Mouse (Mus musculus) CH12.LX (cell line): Measurements from ENCODE around the gene Ffar2. TPM values are rescaled to one million over a fixed set of nuclear protein-coding genes. Genes with fewer than 3 reads are reported as not detected.

Experiments
- DNase-seq: peaks from one replicate; pipeline ENCODE4 v3.0.0-alpha.2; 2013; ENCODE audit errors: extremely low read depth
- H3K27ac ChIP-seq: 2 replicates; pipeline ENCODE4 v1.5.1; 2012; ENCODE audit warnings: low read depth, mild to moderate bottlenecking, control low read depth, moderate library complexity; ENCODE audit not compliant: insufficient read depth
- H3K27me3 ChIP-seq: replicated peaks from 2 replicates; pipeline ENCODE3; 2012; ENCODE audit warnings: inconsistent platforms
- H3K36me3 ChIP-seq, 2 experiments: replicated peaks in 1 of 2; 2 replicates each; pipeline versions ENCODE3 to v1.6.1; 2012; ENCODE audit warnings: inconsistent platforms in 1 of 2, low read length in 1 of 2, mild to moderate bottlenecking in 1 of 2, mixed read lengths in 1 of 2, moderate library complexity in 1 of 2; ENCODE audit not compliant: control insufficient read depth in 1 of 2, insufficient read depth in 1 of 2
- H3K4me1 ChIP-seq, 2 experiments: 2 replicates each; pipeline ENCODE4 v1.6.1; 2012; ENCODE audit warnings: inconsistent platforms in 1 of 2, moderate library complexity in 1 of 2; ENCODE audit not compliant: insufficient read depth in 2 of 2, control insufficient read depth in 1 of 2
- H3K4me2 ChIP-seq: 2 replicates; pipeline ENCODE4 v1.6.1; 2012; ENCODE audit warnings: low read depth, mild to moderate bottlenecking, control low read depth; ENCODE audit not compliant: poor library complexity, insufficient read depth, severe bottlenecking
- H3K4me3 ChIP-seq, 3 experiments: fragments of 150-350 bp in 1 of 3; sonication (generic) in 1 of 3; replicated peaks in 1 of 3; 2 replicates each; pipeline versions ENCODE3 to v1.5.1; 2011 to 2012; ENCODE audit warnings: low read depth in 2 of 3, low read length in 2 of 3, mild to moderate bottlenecking in 2 of 3, moderate library complexity in 2 of 3, control low read depth in 1 of 3, improper control_type of control experiment in 1 of 3, inconsistent platforms in 1 of 3, mixed read lengths in 1 of 3; ENCODE audit not compliant: poor library complexity in 1 of 3
- H3K79me2 ChIP-seq: replicated peaks from 2 replicates; pipeline ENCODE4 v1.6.1; 2012; ENCODE audit warnings: mild to moderate bottlenecking, moderate library complexity; ENCODE audit not compliant: control insufficient read depth, poor library complexity, insufficient read depth, severe bottlenecking; ENCODE audit errors: extremely low read depth
- H3K9ac ChIP-seq: 2 replicates; pipeline ENCODE4 v1.6.1; 2012; ENCODE audit warnings: low read depth, mild to moderate bottlenecking, control low read depth, moderate library complexity; ENCODE audit not compliant: insufficient read depth
- H3K9me3 ChIP-seq: replicated peaks from 2 replicates; pipeline ENCODE3; 2012; ENCODE audit warnings: low read length, inconsistent platforms, mixed read lengths
- BHLHE40 ChIP-seq: IDR thresholded peaks from 2 replicates; pipeline ENCODE4 v1.6.1; 2011; ENCODE audit warnings: mild to moderate bottlenecking, low read depth, low read length, improper control_type of control experiment
- CHD1 ChIP-seq: IDR thresholded peaks from 2 replicates; pipeline ENCODE4 v1.6.1; 2012; ENCODE audit warnings: low read depth, low read length, improper control_type of control experiment, inconsistent platforms
- CHD2 ChIP-seq: IDR thresholded peaks from 2 replicates; pipeline ENCODE4 v1.6.1; 2011; ENCODE audit warnings: low read length, improper control_type of control experiment
- E2F4 ChIP-seq: IDR thresholded peaks from 2 replicates; pipeline ENCODE4 v1.6.1; 2011; ENCODE audit warnings: low read depth, low read length, improper control_type of control experiment; ENCODE audit not compliant: insufficient replicate concordance
- ELF1 ChIP-seq: IDR thresholded peaks from 2 replicates; pipeline ENCODE4 v1.6.1; 2014; ENCODE audit warnings: low read depth, mild to moderate bottlenecking, inconsistent platforms, low read length, improper control_type of control experiment
- EP300 ChIP-seq: IDR thresholded peaks from 2 replicates; pipeline ENCODE4 v1.6.1; 2011; ENCODE audit warnings: low read length, improper control_type of control experiment
- ETS1 ChIP-seq: conservative IDR thresholded peaks from 2 replicates; pipeline ENCODE4 v1.6.1; 2012; ENCODE audit warnings: low read depth, mild to moderate bottlenecking, inconsistent platforms, low read length, improper control_type of control experiment, moderate library complexity
- GABPA ChIP-seq: IDR thresholded peaks from 2 replicates; pipeline ENCODE4 v1.6.1; 2012; ENCODE audit warnings: low read depth, low read length, improper control_type of control experiment, inconsistent platforms; ENCODE audit not compliant: insufficient replicate concordance
- IRF4 ChIP-seq: IDR thresholded peaks from 2 replicates; pipeline ENCODE4 v1.6.1; 2014; ENCODE audit warnings: low read depth, mild to moderate bottlenecking, inconsistent platforms, low read length, improper control_type of control experiment
- JUN ChIP-seq: IDR thresholded peaks from 2 replicates; pipeline ENCODE4 v1.6.1; 2011; ENCODE audit warnings: low read depth, mild to moderate bottlenecking, low read length, improper control_type of control experiment, moderate library complexity; ENCODE audit not compliant: insufficient read depth
- JUND ChIP-seq: conservative IDR thresholded peaks from 2 replicates; pipeline ENCODE4 v1.6.1; 2011; ENCODE audit warnings: low read depth, low read length, improper control_type of control experiment
- KAT2A ChIP-seq: IDR thresholded peaks from 2 replicates; pipeline ENCODE4 v1.6.1; 2012; ENCODE audit warnings: low read length, improper control_type of control experiment, inconsistent platforms; ENCODE audit not compliant: insufficient replicate concordance
- MXI1 ChIP-seq: IDR thresholded peaks from 2 replicates; pipeline ENCODE4 v1.6.1; 2011; ENCODE audit warnings: mild to moderate bottlenecking, low read depth, low read length, improper control_type of control experiment
- MYC ChIP-seq: IDR thresholded peaks from 2 replicates; pipeline ENCODE4 v1.6.1; 2011; ENCODE audit warnings: low read depth, mild to moderate bottlenecking, improper control_type of control experiment, low read length
- NELFE ChIP-seq: IDR thresholded peaks from 2 replicates; pipeline ENCODE4 v1.6.1; 2011; ENCODE audit warnings: low read depth, low read length, improper control_type of control experiment
- NRF1 ChIP-seq: IDR thresholded peaks from 2 replicates; pipeline ENCODE4 v1.6.1; 2014; ENCODE audit warnings: low read depth, mild to moderate bottlenecking, inconsistent platforms, low read length, improper control_type of control experiment, moderate library complexity
- POLR2AphosphoS2 ChIP-seq: IDR thresholded peaks from 2 replicates; pipeline ENCODE4 v1.6.1; 2011; ENCODE audit warnings: low read depth, low read length, improper control_type of control experiment
- RAD21 ChIP-seq: IDR thresholded peaks from 2 replicates; pipeline ENCODE4 v1.6.1; 2011; ENCODE audit warnings: low read depth, mild to moderate bottlenecking, low read length, improper control_type of control experiment, moderate library complexity
- SIN3A ChIP-seq: IDR thresholded peaks from 2 replicates; pipeline ENCODE4 v1.6.1; 2012; ENCODE audit warnings: low read length, improper control_type of control experiment, inconsistent platforms
- SMC3 ChIP-seq: IDR thresholded peaks from 2 replicates; pipeline ENCODE4 v1.6.1; 2011; ENCODE audit warnings: low read depth, low read length, improper control_type of control experiment
- TBP ChIP-seq: conservative IDR thresholded peaks from 2 replicates; pipeline ENCODE4 v1.6.1; 2011; ENCODE audit warnings: low read depth, low read length, improper control_type of control experiment
- TCF12 ChIP-seq: IDR thresholded peaks from 2 replicates; pipeline ENCODE4 v1.6.1; 2014; ENCODE audit warnings: low read depth, mild to moderate bottlenecking, inconsistent platforms, low read length, improper control_type of control experiment
- USF1 ChIP-seq: IDR thresholded peaks from 2 replicates; pipeline ENCODE4 v1.6.1; 2014; ENCODE audit warnings: low read depth, mild to moderate bottlenecking, inconsistent platforms, low read length, improper control_type of control experiment
- USF2 ChIP-seq: conservative IDR thresholded peaks from 2 replicates; pipeline ENCODE4 v1.6.1; 2011; ENCODE audit warnings: low read depth, low read length, improper control_type of control experiment
- ZKSCAN1 ChIP-seq: IDR thresholded peaks from 2 replicates; pipeline ENCODE4 v1.6.1; 2012; ENCODE audit warnings: low read depth, inconsistent platforms, low read length, improper control_type of control experiment, borderline replicate concordance
- ZMIZ1 ChIP-seq: IDR thresholded peaks from 2 replicates; pipeline ENCODE4 v1.6.1; 2012; ENCODE audit warnings: low read depth, mild to moderate bottlenecking, inconsistent platforms, low read length, improper control_type of control experiment
- ZNF384 ChIP-seq: IDR thresholded peaks from 2 replicates; pipeline ENCODE4 v1.6.1; 2012; ENCODE audit warnings: low read depth, low read length, improper control_type of control experiment, inconsistent platforms
- dilution Hi-C: fragments of 300-500 bp; cut with MboI; formaldehyde crosslinking; loops from 2 replicates; pipeline ENCODE4 v1.14.3; 2020; ENCODE audit warnings: low sequenced_read_pairs; ENCODE audit not compliant: extremely low pct_unique_long_range_greater_than_20kb, extremely low pct_ligation_motif_present
- in situ Hi-C: fragments of 300-500 bp; cut with MboI; formaldehyde crosslinking; loops from 3 replicates; pipeline ENCODE4 v1.14.3; 2019; ENCODE audit warnings: low sequenced_read_pairs, low pct_ligation_motif_present, low pct_unique_long_range_greater_than_20kb, mixed read lengths
- polyA plus RNA-seq: library from polyadenylated mRNA; unstranded; fragments of >175 nt; gene quantifications from 2 replicates; pipeline ENCODE4 v1.2.1, GENCODE M21; 2012; ENCODE audit warnings: low read depth; ENCODE audit not compliant: insufficient read length
- total RNA-seq, 2 experiments: library from RNA; depleted of rRNA; stranded (reverse); fragments of 300-350 nt in 1 of 2; fragments of >200 nt in 1 of 2; gene quantifications; 2 replicates each; pipeline ENCODE4 v1.2.3; 2012 to 2014

Gene Ffar2
- total and polyA plus RNA-seq, 3 experiments = 0.08 to 0.51 TPM; not detected in 1

DNA sequence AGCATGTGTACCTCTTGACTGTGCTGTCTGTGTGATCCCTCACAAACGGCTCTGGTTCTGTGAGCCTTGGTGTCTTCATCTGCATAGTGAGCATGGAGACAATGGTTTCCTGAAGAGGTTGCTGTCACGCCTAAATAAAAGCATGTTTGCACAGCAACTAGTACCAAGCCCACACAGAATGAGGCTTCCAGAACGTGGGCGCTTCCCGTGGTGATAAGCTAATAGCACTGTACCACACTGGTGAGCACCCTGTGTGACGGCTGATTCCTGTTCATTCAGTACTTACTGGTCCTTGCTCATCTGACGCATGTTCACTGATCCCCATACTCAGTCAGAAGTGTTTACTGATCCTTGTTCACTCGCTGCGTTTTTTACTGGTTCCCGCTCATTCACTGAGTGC lies 33.4 kb downstream of the Ffar2 start:
- Histone ChIP-seq H3K9me3 (no peaks in the 10 kb centered on the region), H3K27ac (no peak overlapping the region), H3K9ac (no peak overlapping the region), H3K27me3 (no peaks in the 10 kb centered on the region), H3K79me2 (no peaks in the 10 kb centered on the region), H3K4me2 (no peak overlapping the region), H3K4me1 (peaks cover 0 to 20% of the 10 kb centered on the region in 2 experiments; a peak in 2 of 4 replicates), H3K4me3 (no peak overlapping the region), H3K36me3 (no peaks in the 10 kb centered on the region)
- dilution Hi-C loops = no loop called here
- TF ChIP-seq ELF1 (no peak), ETS1 (no peak), MYC (no peak), CHD2 (no peak), ZMIZ1 (no peak), KAT2A (no peak), USF2 (no peak), ZKSCAN1 (no peak), RAD21 (no peak), SIN3A (no peak), POLR2AphosphoS2 (no peak), GABPA (no peak), BHLHE40 (no peak), NRF1 (no peak), SMC3 (no peak), IRF4 (no peak), EP300 (no peak), ZNF384 (no peak), JUND (no peak)
- no peak for DNase-seq
- in situ Hi-C loops = no loop called here

DNA sequence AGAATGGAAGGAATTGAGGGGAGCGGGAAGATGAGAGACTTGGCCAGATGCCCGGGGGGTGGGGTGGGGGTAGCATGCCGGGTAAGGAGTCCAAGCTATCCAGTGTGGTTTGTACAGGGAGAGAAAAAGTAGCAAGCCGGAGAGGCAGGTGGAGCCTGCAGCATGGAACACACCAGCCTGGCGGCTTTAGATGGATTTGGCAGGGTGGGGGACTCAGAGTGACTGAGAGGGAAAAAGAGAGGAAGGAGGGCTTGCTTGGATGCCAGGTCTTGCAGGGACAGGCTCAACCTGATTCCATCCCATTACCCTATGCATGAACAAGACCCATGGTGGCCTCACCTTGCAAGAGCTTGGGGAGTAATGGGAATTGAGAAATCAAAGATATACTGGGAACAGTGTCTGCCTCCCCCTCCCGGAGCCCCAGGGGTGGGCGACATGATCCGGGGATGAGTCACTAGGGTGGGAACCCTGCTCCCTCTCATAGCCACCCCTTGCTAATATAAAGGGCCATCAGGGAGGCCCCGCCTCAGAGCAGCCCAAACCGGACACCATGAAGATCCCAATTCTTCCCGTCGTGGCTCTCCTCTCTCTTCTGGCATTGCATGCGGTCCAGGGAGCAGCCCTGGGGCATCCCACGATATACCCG lies 36.1 kb downstream of the Ffar2 start, which contains the start of gene Krtdap:
Gene Krtdap (plus strand): TSS at position 520 of the 646 bp plus-strand sequence.
- dilution Hi-C loops (no loop called here), in situ Hi-C loops (no loop called here)
- H3K36me3 ChIP-seq = no peaks in the 10 kb centered on the region
- H3K79me2 ChIP-seq = no peaks in the 10 kb centered on the region
- H3K27ac ChIP-seq = no peak within 1 kb of the TSS
- TF ChIP-seq POLR2AphosphoS2 (no peak), TBP (no peak), JUN (no peak), CHD1 (no peak), NELFE (no peak), USF2 (no peak), RAD21 (no peak), MXI1 (no peak), USF1 (no peak), E2F4 (no peak), ZMIZ1 (no peak), EP300 (no peak), TCF12 (no peak)
- peaks cover 0 to 14% of the 10 kb centered on the region in 2 experiments; a peak in 1 of 4 replicates for H3K4me1 ChIP-seq
- H3K9me3 ChIP-seq = no peaks in the 10 kb centered on the region
- H3K9ac ChIP-seq = no peak within 1 kb of the TSS
- H3K27me3 ChIP-seq = no peaks in the 10 kb centered on the region
- no peak for DNase-seq
- no peak within 1 kb of the TSS for H3K4me3 ChIP-seq
- no peak within 1 kb of the TSS for H3K4me2 ChIP-seq
